Mouse (Mus musculus): ENCODE measurements around the gene Emp3. TPM values are rescaled to one million over a fixed set of nuclear protein-coding genes. Genes with fewer than 3 reads are reported as not detected.
"Not testable (repeated sequence)": the region's sequence is repeated elsewhere in the genome, so short reads cannot be mapped to it uniquely, and the experiment has no call there.

Emp3 gene
- polyA plus RNA-seq, 1 experiment from 2014 or later: 55.5 TPM

- Histone ChIP-seq H3K4me1 (ENCODE audit: control insufficient read depth, low read depth, low read length) (peaks cover 16% of the 10 kb centered on the region), H3K36me3 (ENCODE audit: control insufficient read depth, insufficient read depth) (peaks cover 49% of the 10 kb centered on the region)
- ATAC-seq (ENCODE audit: low read depth); H3K9ac ChIP-seq (ENCODE audit: low read depth, low read length); H3K4me2 ChIP-seq (ENCODE audit: low read depth, low read length); H3K27me3 ChIP-seq (ENCODE audit: control insufficient read depth, insufficient read depth, low read depth, low read length); H3K27ac ChIP-seq (ENCODE audit: low read length); H3K4me3 ChIP-seq (ENCODE audit: low read depth, low read length); H3K9me3 ChIP-seq (replicated peaks; ENCODE audit: control insufficient read depth, low read length): not testable (repeated sequence)
- WGBS (ENCODE audit: insufficient replicate concordance): 71% methylated on average over 1 of the region's 1 CpGs
These were observed 42.9 kb downstream of the Emp3 start, which contains the start of gene Grin2d for GRCm38 (mm10) chr7:45878278-45878677. Grin2d (minus strand) TSS chr7:45878378.

DNA sequence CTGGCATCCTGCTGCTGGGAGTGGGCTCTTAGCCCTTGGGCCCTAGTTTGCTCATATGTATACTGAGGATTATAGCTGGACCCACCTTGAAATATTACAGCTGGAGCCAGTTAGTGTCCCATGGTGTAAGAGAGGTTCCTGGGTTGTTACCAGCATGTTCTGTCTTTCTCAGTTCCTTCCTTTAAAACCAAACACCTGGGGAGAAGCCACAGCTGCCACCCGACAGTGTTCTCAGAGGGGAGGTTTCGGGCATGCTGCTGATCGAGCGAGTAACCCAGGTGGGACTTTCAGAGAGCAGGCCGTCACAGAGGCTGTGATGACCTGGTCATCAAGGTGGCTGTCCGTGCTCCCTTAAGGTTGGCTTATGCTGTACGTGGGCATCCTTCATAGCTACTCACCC is 44.3 kb downstream of the Emp3 start:
- ATAC-seq (ENCODE audit: low read depth): no peak

DNA sequence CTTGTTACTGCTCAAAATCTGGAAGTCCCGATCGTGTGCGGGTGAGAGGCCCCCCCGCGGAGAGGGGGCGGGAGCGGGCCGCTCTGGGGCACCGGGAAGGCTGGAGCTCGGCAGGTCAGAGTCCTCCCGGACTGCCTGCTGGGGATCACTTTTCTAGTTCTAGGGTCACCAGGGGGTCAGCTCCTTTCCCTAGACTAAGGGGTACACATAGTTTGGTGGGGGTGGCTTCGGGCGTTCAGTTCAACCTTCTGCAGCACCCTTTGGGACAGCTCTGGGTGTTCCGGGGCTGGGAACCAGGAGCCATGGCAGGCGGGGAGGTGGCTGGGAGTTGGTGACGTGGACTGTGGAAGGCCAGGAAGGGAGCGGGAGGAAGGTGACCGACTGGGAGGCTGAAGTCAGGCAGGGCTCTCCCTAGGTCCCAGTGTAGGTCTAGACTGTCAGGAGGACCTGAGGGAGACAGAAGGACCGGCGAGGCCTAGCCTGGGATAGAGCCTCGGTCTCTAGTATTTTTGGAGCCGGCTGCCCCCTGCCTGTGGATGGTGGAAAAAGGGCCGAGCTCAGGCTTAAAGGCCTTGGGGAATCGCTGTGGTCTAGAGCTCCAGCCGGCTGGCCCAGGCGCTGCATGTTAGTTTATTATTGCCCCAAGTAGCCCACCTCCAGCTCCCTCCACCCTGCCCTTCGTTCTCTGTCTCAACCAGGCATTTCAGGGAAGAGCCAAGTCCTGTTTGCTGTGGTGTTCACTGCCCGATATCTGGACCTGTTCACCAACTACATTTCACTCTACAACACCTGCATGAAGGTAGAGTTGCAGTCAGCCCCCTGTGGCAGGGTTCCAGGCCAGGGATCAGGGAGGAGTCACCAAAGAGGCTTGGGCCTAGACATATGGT is 47.9 kb downstream of the Emp3 start:
- WGBS (ENCODE audit: insufficient replicate concordance): 1% methylated on average over 28 of the region's 28 CpGs
- no peaks in the 10 kb centered on the region for H3K9me3 ChIP-seq (replicated peaks; ENCODE audit: control insufficient read depth, low read length)
- peak overlapping the region; percentile 90 for H3K27ac ChIP-seq (ENCODE audit: low read length)
- peaks cover 16% of the 10 kb centered on the region for H3K4me1 ChIP-seq (ENCODE audit: control insufficient read depth, low read depth, low read length)
- peak; percentile 66 for ATAC-seq (ENCODE audit: low read depth)
- peak overlapping the region; percentile 77 for H3K4me3 ChIP-seq (ENCODE audit: low read depth, low read length)
- peaks cover 21% of the 10 kb centered on the region for H3K36me3 ChIP-seq (ENCODE audit: control insufficient read depth, insufficient read depth)
- peak overlapping the region; percentile 80 for H3K4me2 ChIP-seq (ENCODE audit: low read depth, low read length)
- H3K27me3 ChIP-seq (ENCODE audit: control insufficient read depth, insufficient read depth, low read depth, low read length): peaks cover 37% of the 10 kb centered on the region
- H3K9ac ChIP-seq (ENCODE audit: low read depth, low read length): peak overlapping the region; percentile 91

More for the DNA sequence above, 44.3 kb downstream of the Emp3 start:
- Histone ChIP-seq H3K36me3 (ENCODE audit: control insufficient read depth, insufficient read depth) (peaks cover 42% of the 10 kb centered on the region), H3K4me1 (ENCODE audit: control insufficient read depth, low read depth, low read length) (peaks cover 16% of the 10 kb centered on the region), H3K9me3 (replicated peaks; ENCODE audit: control insufficient read depth, low read length) (no peaks in the 10 kb centered on the region), H3K27ac (ENCODE audit: low read length) (no peak overlapping the region), H3K27me3 (ENCODE audit: control insufficient read depth, insufficient read depth, low read depth, low read length) (peaks cover 1% of the 10 kb centered on the region), H3K4me3 (ENCODE audit: low read depth, low read length) (no peak overlapping the region), H3K4me2 (ENCODE audit: low read depth, low read length) (no peak overlapping the region), H3K9ac (ENCODE audit: low read depth, low read length) (no peak overlapping the region)
- 84% methylated on average over 7 of the region's 7 CpGs for WGBS (ENCODE audit: insufficient replicate concordance)

DNA sequence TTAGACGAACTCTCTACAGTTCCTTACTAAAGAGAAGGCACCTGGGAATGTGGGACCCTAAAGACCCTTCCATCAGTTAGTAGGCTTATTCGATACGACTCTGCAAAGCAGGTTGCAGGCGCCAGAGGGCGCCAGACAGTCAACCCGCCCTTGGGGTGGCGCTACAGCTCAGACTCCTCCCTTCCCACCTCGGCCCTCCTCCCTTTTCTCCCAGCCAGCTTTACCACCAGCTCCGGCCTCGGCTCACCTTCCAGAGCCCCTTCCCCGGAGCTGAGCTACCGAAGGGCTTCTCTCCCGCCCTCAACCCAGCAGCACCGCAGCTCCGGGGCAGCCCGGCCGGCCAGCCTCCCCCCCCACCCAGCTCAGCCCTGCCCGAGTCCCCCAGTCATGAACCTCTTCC is 48.6 kb downstream of the Emp3 start, which contains the start of gene Kdelr1:
Gene Kdelr1 (plus strand): TSS at position 149 of the 400 bp plus-strand sequence.
- Histone ChIP-seq H3K27ac (ENCODE audit: low read length) (peak within 1 kb of the TSS; percentile 90), H3K27me3 (ENCODE audit: control insufficient read depth, insufficient read depth, low read depth, low read length) (peaks cover 44% of the 10 kb centered on the region), H3K36me3 (ENCODE audit: control insufficient read depth, insufficient read depth) (peaks cover 18% of the 10 kb centered on the region), H3K4me3 (ENCODE audit: low read depth, low read length) (peak within 1 kb of the TSS; percentile 77), H3K9me3 (replicated peaks; ENCODE audit: control insufficient read depth, low read length) (no peaks in the 10 kb centered on the region), H3K9ac (ENCODE audit: low read depth, low read length) (peak within 1 kb of the TSS; percentile 91), H3K4me2 (ENCODE audit: low read depth, low read length) (peak within 1 kb of the TSS; percentile 80), H3K4me1 (ENCODE audit: control insufficient read depth, low read depth, low read length) (peaks cover 16% of the 10 kb centered on the region)
- peak; percentile 83 for ATAC-seq (ENCODE audit: low read depth)
- 1% methylated on average over 18 of the region's 18 CpGs for WGBS (ENCODE audit: insufficient replicate concordance)

GRCm38 (mm10) chr7:45870282-45871058 is 50.7 kb downstream of the Emp3 start:
- H3K36me3 ChIP-seq (ENCODE audit: control insufficient read depth, insufficient read depth): 0 out of 2 replicates have a peak, but pooled peaks cover 3% of the 10 kb centered on the region

DNA sequence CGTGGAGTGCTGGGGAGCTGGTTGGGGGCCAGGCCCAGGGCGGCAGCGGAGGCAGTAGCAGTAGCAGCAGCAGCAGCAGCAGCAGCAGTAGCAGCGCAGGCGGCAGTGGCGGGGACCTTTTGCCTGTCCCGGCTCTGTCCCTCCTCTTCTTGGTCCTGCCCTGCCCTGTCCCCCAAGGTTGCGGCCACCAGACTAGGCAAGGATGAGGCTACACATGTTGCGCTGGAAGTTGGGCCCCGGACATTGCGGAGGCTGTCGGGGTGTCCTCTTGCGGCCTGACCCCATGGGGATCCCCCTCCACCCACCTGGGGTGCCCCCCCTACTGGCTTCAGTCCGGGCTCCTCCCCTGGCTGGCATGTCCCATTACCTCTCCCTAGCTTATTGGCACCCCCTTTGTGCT is 51.4 kb downstream of the Emp3 start:
- Histone ChIP-seq H3K27me3 (ENCODE audit: control insufficient read depth, insufficient read depth, low read depth, low read length) (peaks cover 63% of the 10 kb centered on the region), H3K4me2 (ENCODE audit: low read depth, low read length) (no peak overlapping the region)
- ATAC-seq (ENCODE audit: low read depth): no peak

More at GRCm38 (mm10) chr7:45870282-45871058, 50.7 kb downstream of the Emp3 start:
- Histone ChIP-seq H3K27ac (ENCODE audit: low read length) (no peak overlapping the region), H3K9ac (ENCODE audit: low read depth, low read length) (no peak overlapping the region), H3K4me1 (ENCODE audit: control insufficient read depth, low read depth, low read length) (peaks cover 24% of the 10 kb centered on the region), H3K9me3 (replicated peaks; ENCODE audit: control insufficient read depth, low read length) (no peaks in the 10 kb centered on the region), H3K27me3 (ENCODE audit: control insufficient read depth, insufficient read depth, low read depth, low read length) (peaks cover 63% of the 10 kb centered on the region), H3K4me3 (ENCODE audit: low read depth, low read length) (no peak overlapping the region), H3K4me2 (ENCODE audit: low read depth, low read length) (no peak overlapping the region)
- WGBS (ENCODE audit: insufficient replicate concordance): 4% methylated on average over 30 of the region's 30 CpGs
- no peak for ATAC-seq (ENCODE audit: low read depth)

DNA sequence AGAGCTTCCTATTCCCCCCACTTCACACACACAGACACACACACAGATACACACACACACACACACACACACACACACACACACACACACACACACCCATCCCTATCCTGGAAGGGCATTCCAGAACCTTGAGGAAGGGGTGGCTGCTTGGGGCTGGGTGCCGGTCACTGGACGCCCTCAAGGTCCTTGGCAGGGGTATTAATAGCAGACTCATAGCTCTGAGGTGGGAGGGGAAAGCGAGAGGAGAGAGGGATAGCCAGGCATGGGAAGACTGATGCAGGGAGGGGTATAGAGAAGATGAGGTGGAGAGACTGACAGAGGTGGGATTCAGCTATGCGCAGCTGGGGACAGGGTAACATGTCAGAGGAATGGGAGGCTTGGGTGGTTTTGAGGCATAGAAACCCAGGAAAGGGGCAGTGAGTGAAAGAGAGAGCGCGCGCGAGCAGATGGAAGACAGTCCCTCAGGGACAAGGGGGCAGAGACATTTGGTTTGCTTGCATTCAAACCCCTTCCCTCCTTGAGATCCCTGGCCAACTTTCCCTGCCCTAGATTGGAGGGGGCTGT is 52.0 kb downstream of the Emp3 start:
- Histone ChIP-seq H3K4me3 (ENCODE audit: low read depth, low read length) (no peak overlapping the region), H3K4me1 (ENCODE audit: control insufficient read depth, low read depth, low read length) (peaks cover 16% of the 10 kb centered on the region), H3K27me3 (ENCODE audit: control insufficient read depth, insufficient read depth, low read depth, low read length) (peaks cover 63% of the 10 kb centered on the region), H3K27ac (ENCODE audit: low read length) (no peak overlapping the region), H3K9me3 (replicated peaks; ENCODE audit: control insufficient read depth, low read length) (no peaks in the 10 kb centered on the region), H3K9ac (ENCODE audit: low read depth, low read length) (no peak overlapping the region), H3K36me3 (ENCODE audit: control insufficient read depth, insufficient read depth) (no peaks in the 10 kb centered on the region), H3K4me2 (ENCODE audit: low read depth, low read length) (no peak overlapping the region)
- ATAC-seq (ENCODE audit: low read depth): no peak
- WGBS (ENCODE audit: insufficient replicate concordance): 24% methylated on average over 8 of the region's 8 CpGs

More for the DNA sequence above, 51.4 kb downstream of the Emp3 start:
- H3K4me3 ChIP-seq (ENCODE audit: low read depth, low read length): no peak overlapping the region
- H3K4me1 ChIP-seq (ENCODE audit: control insufficient read depth, low read depth, low read length): peaks cover 20% of the 10 kb centered on the region
- WGBS (ENCODE audit: insufficient replicate concordance): 8% methylated on average over 14 of the region's 14 CpGs
- H3K27ac ChIP-seq (ENCODE audit: low read length): no peak overlapping the region
- no peaks in the 10 kb centered on the region for H3K9me3 ChIP-seq (replicated peaks; ENCODE audit: control insufficient read depth, low read length)
- no peak overlapping the region for H3K9ac ChIP-seq (ENCODE audit: low read depth, low read length)
- no peaks in the 10 kb centered on the region for H3K36me3 ChIP-seq (ENCODE audit: control insufficient read depth, insufficient read depth)
